Mouse (Mus musculus): ENCODE results near the gene Cacnb2. TPM values are rescaled to one million over a fixed set of nuclear protein-coding genes. Genes with fewer than 3 reads are reported as not detected.

Cacnb2 gene
- polyA plus RNA-seq, 1 experiment from 2014 or later, result 0.11 TPM

DNA sequence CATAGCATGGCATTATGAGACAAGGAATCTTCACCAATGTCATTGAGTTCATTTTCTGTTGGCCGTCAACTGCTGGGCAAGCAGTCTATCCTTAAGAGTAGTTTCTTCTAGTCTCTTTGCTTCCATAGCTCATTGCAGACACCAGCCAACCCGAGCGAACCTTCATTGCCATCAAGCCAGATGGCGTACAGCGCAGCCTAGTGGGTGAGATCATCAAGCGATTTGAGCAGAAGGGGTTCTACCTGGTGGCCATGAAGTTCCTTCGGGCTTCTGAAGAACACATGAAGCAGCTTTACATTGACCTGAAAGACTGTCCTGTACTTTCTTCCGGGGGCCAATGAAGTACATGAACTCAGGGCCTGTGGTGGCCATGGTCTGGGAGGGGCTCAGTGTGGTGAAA, 69.2 kb downstream of the Cacnb2 start:
- no peaks in the 10 kb centered on the region for H3K27me3 ChIP-seq (ENCODE audit: insufficient read depth, low read length)
- WGBS (ENCODE audit: insufficient replicate concordance), result 81% methylated on average over 8 of the region's 8 CpGs
- no peak overlapping the region for H3K4me3 ChIP-seq (ENCODE audit: low read depth, low read length)
- H3K36me3 ChIP-seq (replicated peaks; ENCODE audit: insufficient read depth, low read length), result no peaks in the 10 kb centered on the region
- H3K9me3 ChIP-seq (ENCODE audit: low read length), result no peaks in the 10 kb centered on the region
- ATAC-seq (no peak), DNase-seq (no peak)
- H3K4me1 ChIP-seq (ENCODE audit: insufficient read depth), result no peaks in the 10 kb centered on the region
- no peak overlapping the region for H3K9ac ChIP-seq (replicated peaks)
- no peak overlapping the region for H3K4me2 ChIP-seq (ENCODE audit: low read depth, low read length)
- no peak overlapping the region for H3K27ac ChIP-seq (ENCODE audit: low read depth)
- TF ChIP-seq EP300 (IDR thresholded peaks at IDR 0.05; ENCODE audit: low read depth) (no peak), CTCF (IDR thresholded peaks at IDR 0.05; ENCODE audit: low read depth) (no peak)

DNA sequence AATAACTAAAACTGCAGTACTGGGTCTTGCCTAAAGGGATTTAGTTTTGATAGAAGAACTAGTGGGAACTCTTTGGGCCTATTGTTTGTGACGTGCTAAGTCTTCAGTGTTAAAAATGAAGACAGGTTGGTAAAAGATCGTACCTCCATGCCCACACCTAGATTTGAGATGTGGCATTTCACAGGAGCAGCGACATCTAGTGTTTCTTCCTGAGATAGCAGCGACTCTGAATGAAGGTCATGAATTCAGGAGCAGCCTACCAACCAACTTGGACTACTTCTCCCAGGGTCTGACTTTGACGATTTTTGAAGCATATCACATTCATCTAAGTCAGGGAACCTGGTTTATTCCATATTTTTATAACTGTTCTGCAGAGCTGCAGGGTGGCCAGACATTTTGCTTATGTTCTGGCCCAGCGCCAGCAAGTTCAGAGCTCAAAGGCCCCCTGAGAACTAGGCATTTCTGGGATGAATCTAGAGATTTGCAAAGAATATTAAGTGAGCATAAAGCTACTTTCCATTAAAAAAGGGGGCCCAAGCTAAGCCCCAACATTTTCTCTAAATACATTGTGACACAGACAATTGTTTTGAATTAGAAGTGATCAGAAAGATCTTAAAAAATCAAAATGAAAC, 74.1 kb downstream of the Cacnb2 start:
- Histone ChIP-seq H3K27ac (ENCODE audit: low read depth) (no peak overlapping the region), H3K9ac (replicated peaks) (no peak overlapping the region), H3K27me3 (ENCODE audit: insufficient read depth, low read length) (no peaks in the 10 kb centered on the region), H3K9me3 (ENCODE audit: low read length) (no peaks in the 10 kb centered on the region), H3K4me1 (ENCODE audit: insufficient read depth) (no peaks in the 10 kb centered on the region), H3K4me2 (ENCODE audit: low read depth, low read length) (no peak overlapping the region), H3K4me3 (ENCODE audit: low read depth, low read length) (no peak overlapping the region), H3K36me3 (replicated peaks; ENCODE audit: insufficient read depth, low read length) (no peaks in the 10 kb centered on the region)
- peak; percentile 83 for TF ChIP-seq CTCF (IDR thresholded peaks at IDR 0.05; ENCODE audit: low read depth)
- no peak for TF ChIP-seq EP300 (IDR thresholded peaks at IDR 0.05; ENCODE audit: low read depth)
- DNase-seq, result peak; percentile 62
- ATAC-seq, result no peak
- 17% methylated on average over 6 of the region's 6 CpGs for WGBS (ENCODE audit: insufficient replicate concordance)

DNA sequence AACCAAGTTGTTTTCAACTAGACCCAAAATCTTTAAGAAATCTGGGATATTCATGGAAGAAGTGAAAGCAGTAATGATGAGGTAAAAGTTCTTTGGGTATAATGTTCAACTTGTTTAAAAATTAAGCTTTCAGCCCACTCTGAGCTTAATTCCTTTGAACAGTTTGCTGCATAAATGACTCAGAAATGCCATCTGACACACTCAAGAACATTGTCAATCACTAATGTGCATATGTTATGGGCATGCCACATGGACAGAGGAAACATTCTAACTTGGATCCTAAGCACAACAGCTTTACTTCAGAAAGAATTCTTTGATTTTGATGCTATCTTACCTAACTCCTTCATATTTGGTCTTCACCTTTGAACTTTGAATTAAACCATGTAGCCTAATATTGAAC, 81.3 kb downstream of the Cacnb2 start:
- Histone ChIP-seq H3K4me3 (ENCODE audit: low read depth, low read length) (no peak overlapping the region), H3K27me3 (ENCODE audit: insufficient read depth, low read length) (no peaks in the 10 kb centered on the region), H3K4me1 (ENCODE audit: insufficient read depth) (no peaks in the 10 kb centered on the region), H3K4me2 (ENCODE audit: low read depth, low read length) (no peak overlapping the region), H3K36me3 (replicated peaks; ENCODE audit: insufficient read depth, low read length) (no peaks in the 10 kb centered on the region), H3K9me3 (ENCODE audit: low read length) (no peaks in the 10 kb centered on the region), H3K27ac (ENCODE audit: low read depth) (no peak overlapping the region), H3K9ac (replicated peaks) (no peak overlapping the region)
- TF ChIP-seq CTCF (IDR thresholded peaks at IDR 0.05; ENCODE audit: low read depth), result no peak
- TF ChIP-seq EP300 (IDR thresholded peaks at IDR 0.05; ENCODE audit: low read depth), result no peak
- ATAC-seq (no peak), DNase-seq (no peak)

DNA sequence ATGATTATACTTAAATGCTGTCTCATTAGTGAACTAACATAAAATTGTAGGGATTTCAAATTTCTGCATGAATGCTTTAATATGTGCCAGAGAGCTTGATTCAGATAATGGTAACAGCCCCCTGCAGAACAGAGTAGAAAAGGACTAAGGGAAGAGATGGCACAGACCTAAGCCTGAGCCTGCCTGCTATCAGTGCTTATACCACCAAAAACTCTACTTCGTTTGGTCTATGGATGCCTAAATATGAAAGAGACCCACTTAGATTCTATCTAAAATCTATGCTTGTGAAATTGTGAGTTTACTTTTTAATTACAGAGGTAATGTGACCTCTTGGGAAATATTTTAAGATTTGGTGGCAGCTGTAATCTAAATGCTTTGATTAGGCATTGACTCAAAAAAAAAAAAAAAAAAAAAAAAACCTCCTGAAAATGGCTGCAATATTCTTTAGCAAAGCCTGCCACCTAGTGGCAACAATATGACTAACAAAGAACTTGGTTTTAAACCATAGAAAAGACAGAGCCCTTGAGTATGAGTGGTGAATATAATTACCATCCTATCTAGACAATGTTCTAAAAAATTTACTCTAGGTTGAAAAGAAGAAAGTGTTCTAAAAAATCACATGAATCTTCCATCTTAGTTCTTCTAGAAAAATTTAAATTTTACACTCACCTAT, 100.2 kb downstream of the Cacnb2 start:
- no peaks in the 10 kb centered on the region for H3K36me3 ChIP-seq (replicated peaks; ENCODE audit: insufficient read depth, low read length)
- WGBS (ENCODE audit: insufficient replicate concordance), result 60% methylated on average over 1 of the region's 1 CpGs
- no peaks in the 10 kb centered on the region for H3K27me3 ChIP-seq (ENCODE audit: insufficient read depth, low read length)
- peak; percentile 58 for TF ChIP-seq CTCF (IDR thresholded peaks at IDR 0.05; ENCODE audit: low read depth)
- no peak for TF ChIP-seq EP300 (IDR thresholded peaks at IDR 0.05; ENCODE audit: low read depth)
- H3K4me1 ChIP-seq (ENCODE audit: insufficient read depth), result no peaks in the 10 kb centered on the region
- no peak overlapping the region for H3K27ac ChIP-seq (ENCODE audit: low read depth)
- ATAC-seq, result no peak
- no peak overlapping the region for H3K4me3 ChIP-seq (ENCODE audit: low read depth, low read length)
- peak; percentile 15 for DNase-seq
- no peak overlapping the region for H3K4me2 ChIP-seq (ENCODE audit: low read depth, low read length)
- H3K9ac ChIP-seq (replicated peaks), result no peak overlapping the region
- no peaks in the 10 kb centered on the region for H3K9me3 ChIP-seq (ENCODE audit: low read length)

- no peaks in the 10 kb centered on the region for H3K36me3 ChIP-seq (replicated peaks; ENCODE audit: insufficient read depth, low read length)
- H3K27ac ChIP-seq (ENCODE audit: low read depth), result no peak overlapping the region
- no peaks in the 10 kb centered on the region for H3K27me3 ChIP-seq (ENCODE audit: insufficient read depth, low read length)
- ATAC-seq (no peak), DNase-seq (no peak)
- no peaks in the 10 kb centered on the region for H3K9me3 ChIP-seq (ENCODE audit: low read length)
- H3K4me3 ChIP-seq (ENCODE audit: low read depth, low read length), result no peak overlapping the region
- no peak for TF ChIP-seq EP300 (IDR thresholded peaks at IDR 0.05; ENCODE audit: low read depth)
- TF ChIP-seq CTCF (IDR thresholded peaks at IDR 0.05; ENCODE audit: low read depth), result no peak
- 77% methylated on average over 4 of the region's 4 CpGs for WGBS (ENCODE audit: insufficient replicate concordance)
- H3K9ac ChIP-seq (replicated peaks), result no peak overlapping the region
- H3K4me1 ChIP-seq (ENCODE audit: insufficient read depth), result no peaks in the 10 kb centered on the region
- H3K4me2 ChIP-seq (ENCODE audit: low read depth, low read length), result no peak overlapping the region
Observed at GRCm38 (mm10) chr2:14703676-14704075, 100.8 kb downstream of the Cacnb2 start.

GRCm38 (mm10) chr2:14710247-14710646, 107.4 kb downstream of the Cacnb2 start:
- Histone ChIP-seq H3K4me3 (ENCODE audit: low read depth, low read length) (no peak overlapping the region), H3K27me3 (ENCODE audit: insufficient read depth, low read length) (no peaks in the 10 kb centered on the region), H3K4me1 (ENCODE audit: insufficient read depth) (no peaks in the 10 kb centered on the region), H3K36me3 (replicated peaks; ENCODE audit: insufficient read depth, low read length) (no peaks in the 10 kb centered on the region), H3K27ac (ENCODE audit: low read depth) (no peak overlapping the region), H3K9me3 (ENCODE audit: low read length) (no peaks in the 10 kb centered on the region), H3K9ac (replicated peaks) (no peak overlapping the region), H3K4me2 (ENCODE audit: low read depth, low read length) (no peak overlapping the region)
- no peak for TF ChIP-seq CTCF (IDR thresholded peaks at IDR 0.05; ENCODE audit: low read depth)
- TF ChIP-seq EP300 (IDR thresholded peaks at IDR 0.05; ENCODE audit: low read depth), result no peak
- DNase-seq (no peak), ATAC-seq (no peak)
- WGBS (ENCODE audit: insufficient replicate concordance), result 81% methylated on average over 8 of the region's 8 CpGs

Measured in liver, postnatal 0 days (tissue).